ENCODE assay signal across 18 mouse cellular contexts in the genomic region with DNA sequence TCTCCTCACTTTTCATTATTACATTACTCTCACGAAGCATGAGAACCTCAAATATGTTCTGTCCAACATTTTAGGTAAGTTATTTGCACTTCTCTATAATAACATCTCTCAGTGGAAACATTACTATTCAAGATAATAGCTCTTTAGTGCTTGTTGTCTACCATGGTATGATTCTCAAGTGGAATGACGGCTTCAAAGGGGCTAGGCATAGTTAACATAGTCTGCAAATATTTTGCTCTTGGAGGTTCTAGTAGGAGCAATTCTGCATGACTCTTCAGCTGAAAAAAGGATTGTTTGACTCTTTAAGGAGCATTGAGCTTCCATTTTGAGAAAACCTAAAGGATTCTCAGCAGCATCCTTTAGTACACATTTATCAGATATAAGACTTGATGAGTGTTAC.
DNase-seq lines count a peak whose midpoint lies in the region; ATAC-seq lines count a peak whose summit lies in the region.
"Had no signal": no experiment of that assay in that cellular context is flagged by ENCODE, and none has a peak within 500 bp of the region (broad histone marks: within the 10 kb centered on the region; RNA-seq: fewer than 3 reads in every experiment).

No protein-coding gene starts in this region.

- peak overlapping the region; percentile 1; the same call in 1 of the 2 replicates for H3K27ac ChIP-seq in forebrain, embryonic 14.5 days (ENCODE audit: low read depth, low read length)
- no peak overlapping the region for H3K27ac ChIP-seq in forebrain, embryonic 10.5 days
- 0 out of 2 replicates have a peak overlapping the region, but pooled peaks have one; percentile 23 for H3K27ac ChIP-seq in hindbrain, embryonic 12.5 days
- H3K27ac ChIP-seq in hindbrain, embryonic 13.5 days = no peak overlapping the region
- peak overlapping the region; percentile 14; the same call in 1 of the 2 replicates for H3K27ac ChIP-seq in neural tube, embryonic 13.5 days (replicated peaks)
- no peak overlapping the region for H3K27ac ChIP-seq in neural tube, embryonic 15.5 days (replicated peaks)
- H3K27ac ChIP-seq: embryonic facial prominence, embryonic 13.5 days; embryonic facial prominence, embryonic 15.5 days had no signal

- H3K4me2 ChIP-seq in forebrain, embryonic 14.5 days (ENCODE audit: low read length) = no peak overlapping the region
- H3K4me2 ChIP-seq in hindbrain, embryonic 12.5 days (replicated peaks) = no peak overlapping the region
- H3K4me2 ChIP-seq in hindbrain, embryonic 13.5 days = no peak overlapping the region
- H3K4me2 ChIP-seq in neural tube, embryonic 13.5 days = no peak overlapping the region
- no peak overlapping the region for H3K4me2 ChIP-seq in neural tube, embryonic 15.5 days
- H3K4me2 ChIP-seq: embryonic facial prominence, embryonic 13.5 days; embryonic facial prominence, embryonic 15.5 days had no signal

- no peak for DNase-seq in forebrain, embryonic 14.5 days (ENCODE audit: low spot score)
- DNase-seq in forebrain, embryonic 10.5 days (ENCODE audit: extremely low spot score, low spot score) = no peak
- DNase-seq: adrenal gland, adult 2 months; adrenal gland, postnatal 10 days; adrenal gland, postnatal 25 days; cerebellum, adult 11 months; cerebellum, adult 18-20 months; cerebellum, adult 8-10 months; cerebellum, adult 9-11 months; cerebellum, postnatal 14 days; cerebellum, postnatal 36 days had no signal

- no peaks in the 10 kb centered on the region for H3K27me3 ChIP-seq in forebrain, embryonic 14.5 days (replicated peaks; ENCODE audit: control insufficient read depth, insufficient read depth, low read length)
- no peaks in the 10 kb centered on the region for H3K27me3 ChIP-seq in forebrain, embryonic 10.5 days (ENCODE audit: poor library complexity, severe bottlenecking)
- H3K27me3 ChIP-seq in hindbrain, embryonic 12.5 days = no peaks in the 10 kb centered on the region
- H3K27me3 ChIP-seq in hindbrain, embryonic 13.5 days = no peaks in the 10 kb centered on the region
- no peaks in the 10 kb centered on the region for H3K27me3 ChIP-seq in neural tube, embryonic 13.5 days
- H3K27me3 ChIP-seq in neural tube, embryonic 15.5 days (replicated peaks) = no peaks in the 10 kb centered on the region
- H3K27me3 ChIP-seq: embryonic facial prominence, embryonic 13.5 days; embryonic facial prominence, embryonic 15.5 days had no signal

- H3K9ac ChIP-seq in forebrain, embryonic 14.5 days (ENCODE audit: low read length) = no peak overlapping the region
- H3K9ac ChIP-seq in hindbrain, embryonic 12.5 days = no peak overlapping the region
- no peak overlapping the region for H3K9ac ChIP-seq in hindbrain, embryonic 13.5 days
- H3K9ac ChIP-seq in neural tube, embryonic 13.5 days = no peak overlapping the region
- H3K9ac ChIP-seq in neural tube, embryonic 15.5 days (replicated peaks) = no peak overlapping the region
- H3K9ac ChIP-seq: embryonic facial prominence, embryonic 13.5 days; embryonic facial prominence, embryonic 15.5 days had no signal

- no peaks in the 10 kb centered on the region for H3K9me3 ChIP-seq in forebrain, embryonic 14.5 days (replicated peaks; ENCODE audit: control insufficient read depth, low read length)
- no peaks in the 10 kb centered on the region; the same call in 1 of the 2 replicates for H3K9me3 ChIP-seq in forebrain, embryonic 10.5 days
- H3K9me3 ChIP-seq in hindbrain, embryonic 12.5 days (replicated peaks) = no peaks in the 10 kb centered on the region
- peaks cover 3% of the 10 kb centered on the region; the same call in 1 of the 2 replicates for H3K9me3 ChIP-seq in hindbrain, embryonic 13.5 days
- H3K9me3 ChIP-seq in neural tube, embryonic 13.5 days = peaks cover 5% of the 10 kb centered on the region; the same call in 1 of the 2 replicates
- no peaks in the 10 kb centered on the region for H3K9me3 ChIP-seq in neural tube, embryonic 15.5 days (replicated peaks)
- H3K9me3 ChIP-seq: embryonic facial prominence, embryonic 13.5 days; embryonic facial prominence, embryonic 15.5 days had no signal

- no peaks in the 10 kb centered on the region for H3K36me3 ChIP-seq in forebrain, embryonic 14.5 days (ENCODE audit: control insufficient read depth, insufficient read depth, low read length)
- H3K36me3 ChIP-seq in forebrain, embryonic 10.5 days (replicated peaks) = no peaks in the 10 kb centered on the region
- H3K36me3 ChIP-seq in hindbrain, embryonic 12.5 days = no peaks in the 10 kb centered on the region
- H3K36me3 ChIP-seq in hindbrain, embryonic 13.5 days = no peaks in the 10 kb centered on the region
- H3K36me3 ChIP-seq in neural tube, embryonic 13.5 days = no peaks in the 10 kb centered on the region
- H3K36me3 ChIP-seq in neural tube, embryonic 15.5 days = no peaks in the 10 kb centered on the region
- H3K36me3 ChIP-seq: embryonic facial prominence, embryonic 13.5 days; embryonic facial prominence, embryonic 15.5 days had no signal

- H3K4me1 ChIP-seq in forebrain, embryonic 14.5 days (ENCODE audit: control insufficient read depth, insufficient read depth, low read length) = peaks cover 4% of the 10 kb centered on the region; the same call in 1 of the 2 replicates
- peaks cover 12% of the 10 kb centered on the region for H3K4me1 ChIP-seq in forebrain, embryonic 10.5 days
- H3K4me1 ChIP-seq in hindbrain, embryonic 12.5 days = peaks cover 3% of the 10 kb centered on the region; the same call in 1 of the 2 replicates
- H3K4me1 ChIP-seq in hindbrain, embryonic 13.5 days (replicated peaks) = peaks cover 6% of the 10 kb centered on the region; the same call in 1 of the 2 replicates
- H3K4me1 ChIP-seq in neural tube, embryonic 13.5 days (replicated peaks) = peaks cover 14% of the 10 kb centered on the region
- 0 out of 2 replicates have a peak, but pooled peaks cover 3% of the 10 kb centered on the region for H3K4me1 ChIP-seq in neural tube, embryonic 15.5 days
- H3K4me1 ChIP-seq: embryonic facial prominence, embryonic 13.5 days; embryonic facial prominence, embryonic 15.5 days had no signal

- no peak overlapping the region for H3K4me3 ChIP-seq in forebrain, embryonic 14.5 days (ENCODE audit: low read depth, low read length)
- H3K4me3 ChIP-seq in forebrain, embryonic 10.5 days = no peak overlapping the region
- no peak overlapping the region for H3K4me3 ChIP-seq in hindbrain, embryonic 12.5 days
- no peak overlapping the region for H3K4me3 ChIP-seq in hindbrain, embryonic 13.5 days
- no peak overlapping the region for H3K4me3 ChIP-seq in neural tube, embryonic 13.5 days
- H3K4me3 ChIP-seq in neural tube, embryonic 15.5 days (replicated peaks) = no peak overlapping the region
- H3K4me3 ChIP-seq: embryonic facial prominence, embryonic 13.5 days; embryonic facial prominence, embryonic 15.5 days; erythroblast, embryonic 14.5 days had no signal

- no peak for ATAC-seq in forebrain, embryonic 14.5 days
- no peak for ATAC-seq in hindbrain, embryonic 12.5 days (ENCODE audit: low FRiP score)
- ATAC-seq in hindbrain, embryonic 13.5 days (ENCODE audit: low FRiP score) = no peak
- no peak for ATAC-seq in neural tube, embryonic 13.5 days (ENCODE audit: low read depth)
- ATAC-seq in neural tube, embryonic 15.5 days (ENCODE audit: low FRiP score) = no peak

- WGBS in forebrain, embryonic 14.5 days = 66% methylated on average over 2 of the region's 2 CpGs
- 82% methylated on average over 2 of the region's 2 CpGs for WGBS in forebrain, embryonic 10.5 days
- WGBS in hindbrain, embryonic 12.5 days = 85% methylated on average over 2 of the region's 2 CpGs
- WGBS in hindbrain, embryonic 13.5 days = 82% methylated on average over 2 of the region's 2 CpGs
- WGBS in neural tube, embryonic 13.5 days = 77% methylated on average over 2 of the region's 2 CpGs
- WGBS in neural tube, embryonic 15.5 days = 66% methylated on average over 2 of the region's 2 CpGs

Comparison
In these comparisons a context has a peak if more than half of its experiments do, and no peak if none do; other contexts are left out.
1. H3K27ac ChIP-seq: peak in forebrain, embryonic 14.5 days (single experiment), hindbrain, embryonic 12.5 days (single experiment) and neural tube, embryonic 13.5 days (single experiment); none in forebrain, embryonic 10.5 days (single experiment), hindbrain, embryonic 13.5 days (single experiment) and neural tube, embryonic 15.5 days (single experiment).